In genomic region chr4:130759875-130760274, GRCm38 (mm10) we compare ENCODE assay signal across 19 mouse cellular contexts.
"Had no signal": no experiment of that assay in that cellular context is flagged by ENCODE, and none has a peak within 500 bp of the region (broad histone marks: within the 10 kb centered on the region; RNA-seq: fewer than 3 reads in every experiment).

No protein-coding gene starts in this region.

- DNase-seq: lung, adult 18-20 months; lung, embryonic 14.5 days; lung, postnatal 14 days; lung, postnatal 4 days; midbrain, embryonic 14.5 days; retina, postnatal 1 day; right cerebral cortex, adult 18-20 months; right cerebral cortex, postnatal 25 days; right cerebral cortex, postnatal 4 days; spleen, adult 18-20 months; thymus, adult 18-20 months; thymus, postnatal 14 days; thymus, postnatal 36 days had no signal

- H3K9ac ChIP-seq: lung, embryonic 14.5 days; midbrain, embryonic 12.5 days; neural tube, embryonic 13.5 days; neural tube, embryonic 15.5 days had no signal

- H3K4me3 ChIP-seq: midbrain, embryonic 10.5 days; midbrain, embryonic 12.5 days; myocyte; neural tube, embryonic 13.5 days; neural tube, embryonic 15.5 days had no signal

- H3K27me3 ChIP-seq: midbrain, embryonic 12.5 days; neural tube, embryonic 13.5 days; neural tube, embryonic 15.5 days had no signal

- ATAC-seq: midbrain, embryonic 16.5 days had no signal

- H3K4me2 ChIP-seq: lung, embryonic 14.5 days; midbrain, embryonic 12.5 days; neural tube, embryonic 13.5 days; neural tube, embryonic 15.5 days had no signal

- H3K27ac ChIP-seq: midbrain, embryonic 10.5 days; midbrain, embryonic 12.5 days; neural tube, embryonic 13.5 days; neural tube, embryonic 15.5 days had no signal

- H3K4me1 ChIP-seq: midbrain, embryonic 10.5 days; midbrain, embryonic 12.5 days had no signal

- H3K9me3 ChIP-seq: midbrain, embryonic 10.5 days; midbrain, embryonic 12.5 days; neural tube, embryonic 13.5 days; neural tube, embryonic 15.5 days had no signal
